Mouse (Mus musculus) testis, adult 2 months (tissue): ENCODE data around the gene Pitpnc1.

Experiments
- CTCF ChIP-seq: fragments of 200-500 bp; IDR thresholded peaks from 2 replicates; pipeline ENCODE4 v1.5.1; 2012; ENCODE audit warnings: low read depth, mild to moderate bottlenecking, inconsistent platforms, low read length, moderate library complexity; ENCODE audit not compliant: control insufficient read depth, insufficient read depth, insufficient replicate concordance
- POLR2A ChIP-seq: fragments of 200-500 bp; IDR thresholded peaks from 2 replicates; pipeline ENCODE4 v1.6.1; 2012; ENCODE audit warnings: low read depth, mild to moderate bottlenecking, inconsistent platforms, low read length, moderate library complexity; ENCODE audit not compliant: control insufficient read depth

- TF ChIP-seq CTCF (no peak), POLR2A (no peak)
Measured at GRCm38 (mm10) chr11:107415901-107416560, 54.5 kb downstream of the Pitpnc1 start.
